Mouse (Mus musculus) heart, adult 9 months (tissue): ENCODE measurements around the gene Trim28.
A peak's percentile ranks its signal among the peaks of the same experiment; 100 is the strongest.

Experiments used
- DNase-seq, 2 experiments: peaks; one replicate each; pipeline ENCODE4 v3.0.0; 2022; ENCODE audit warnings: low spot score in 2 of 2

Trim28 gene

DNA sequence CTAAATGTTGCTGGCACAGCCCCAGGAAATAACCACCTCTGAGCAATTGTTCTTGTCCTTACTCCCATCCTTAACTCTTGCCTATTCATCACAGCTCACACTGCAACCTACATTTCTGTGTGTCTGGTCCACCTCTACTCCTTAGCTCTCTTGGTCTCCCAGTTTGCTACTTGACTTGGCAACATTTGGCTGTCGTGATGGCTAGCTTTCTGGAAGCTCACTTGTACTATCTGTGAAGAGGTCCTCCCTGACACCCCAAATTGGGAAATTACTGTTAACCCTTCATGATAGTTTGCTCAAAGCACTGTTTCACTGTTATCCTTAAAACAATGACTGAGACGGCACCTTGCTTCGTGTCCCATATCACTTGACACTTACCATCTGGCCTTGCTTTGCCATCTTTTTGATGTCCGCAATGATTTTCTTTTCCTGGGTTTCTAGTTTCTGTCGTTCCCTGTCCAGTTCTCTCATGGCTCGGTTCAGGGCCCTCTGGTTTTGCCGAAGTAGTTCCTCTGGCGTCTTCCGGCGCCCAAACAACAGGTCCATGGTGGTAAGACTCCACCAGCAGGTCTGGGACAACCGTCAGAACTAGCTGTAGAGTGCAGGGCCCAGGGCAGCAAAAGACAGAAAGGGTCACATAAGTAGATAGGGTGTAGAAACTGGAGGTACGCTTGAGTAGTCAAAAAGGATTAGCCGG is 34.7 kb downstream of the Trim28 start:
- no peak for DNase-seq

GRCm38 (mm10) chr7:13034148-13034977 is 35.4 kb downstream of the Trim28 start, which contains the start of gene Chmp2a:
Gene Chmp2a (minus strand): TSS chr7:13034807.
- DNase-seq, result peak; percentile 96 to 98

DNA sequence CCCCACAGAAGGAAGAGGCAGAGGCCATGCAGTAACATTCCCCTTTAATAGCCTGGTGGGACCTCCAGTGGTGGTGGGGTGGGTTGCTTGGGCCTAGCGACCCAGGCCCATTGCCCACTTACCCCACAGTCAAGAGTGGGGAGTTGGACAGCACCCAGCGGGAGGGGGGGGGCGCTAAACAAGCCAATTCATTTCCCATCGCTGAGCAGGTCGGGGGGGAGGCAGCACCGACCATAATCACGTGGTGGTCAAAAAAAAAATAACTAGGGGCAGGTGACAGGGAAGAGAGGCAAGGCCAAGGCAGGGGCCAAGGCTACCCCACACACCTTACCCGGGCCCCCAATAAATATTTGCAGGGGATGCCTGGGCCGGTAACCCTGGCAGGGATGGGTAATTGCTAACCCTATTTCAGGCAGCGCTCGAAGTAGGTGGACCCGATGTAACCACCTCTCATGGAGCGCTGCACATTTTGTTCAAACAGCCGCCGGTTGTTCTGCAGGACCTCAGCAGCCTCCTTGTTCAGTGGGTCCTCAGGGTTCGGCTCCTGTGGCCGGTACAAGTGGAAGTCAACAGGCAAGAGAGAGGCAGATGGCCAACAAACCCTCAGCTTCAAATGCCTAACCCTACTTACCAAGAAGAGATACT is 36.4 kb downstream of the Trim28 start:
- DNase-seq, result no peak

DNA sequence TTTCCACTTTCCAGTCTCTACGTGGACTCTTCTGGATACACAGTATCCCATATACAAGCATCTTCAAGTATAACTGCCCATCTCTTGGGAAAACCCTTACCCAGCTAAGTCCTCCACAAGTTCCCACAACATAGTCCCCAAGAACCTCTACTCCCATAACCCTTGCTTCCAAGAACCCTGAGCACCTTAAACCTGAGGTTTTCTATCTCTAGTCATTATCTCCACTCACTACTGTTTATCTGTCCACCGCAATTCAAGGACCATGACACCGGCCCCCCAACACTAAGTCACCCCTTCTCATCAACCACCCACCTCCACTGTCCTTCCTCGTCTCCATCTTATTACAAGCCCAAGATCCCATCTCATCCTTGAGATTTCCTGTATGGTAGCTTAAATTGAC is 37.9 kb downstream of the Trim28 start:
- DNase-seq, result no peak

DNA sequence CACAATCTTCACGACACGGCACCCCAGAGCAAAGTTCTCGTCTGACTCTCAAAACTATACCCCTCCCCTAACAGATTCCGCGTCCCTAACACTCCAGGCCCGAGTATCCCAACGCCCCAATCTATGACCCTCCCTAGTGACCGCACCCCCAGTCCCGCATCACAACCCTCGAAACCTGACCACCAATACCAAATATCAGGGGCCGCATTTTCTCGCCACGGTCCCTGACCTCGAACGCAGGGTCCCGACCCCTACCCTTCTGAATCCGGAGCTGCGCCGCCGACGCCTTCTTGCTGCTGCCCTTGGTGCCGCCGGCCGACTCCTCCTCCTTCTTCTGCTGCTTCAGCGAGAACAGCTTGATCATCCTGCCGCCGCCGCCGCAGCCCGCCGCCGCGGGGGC is 38.5 kb downstream of the Trim28 start:
- DNase-seq, result no peak

DNA sequence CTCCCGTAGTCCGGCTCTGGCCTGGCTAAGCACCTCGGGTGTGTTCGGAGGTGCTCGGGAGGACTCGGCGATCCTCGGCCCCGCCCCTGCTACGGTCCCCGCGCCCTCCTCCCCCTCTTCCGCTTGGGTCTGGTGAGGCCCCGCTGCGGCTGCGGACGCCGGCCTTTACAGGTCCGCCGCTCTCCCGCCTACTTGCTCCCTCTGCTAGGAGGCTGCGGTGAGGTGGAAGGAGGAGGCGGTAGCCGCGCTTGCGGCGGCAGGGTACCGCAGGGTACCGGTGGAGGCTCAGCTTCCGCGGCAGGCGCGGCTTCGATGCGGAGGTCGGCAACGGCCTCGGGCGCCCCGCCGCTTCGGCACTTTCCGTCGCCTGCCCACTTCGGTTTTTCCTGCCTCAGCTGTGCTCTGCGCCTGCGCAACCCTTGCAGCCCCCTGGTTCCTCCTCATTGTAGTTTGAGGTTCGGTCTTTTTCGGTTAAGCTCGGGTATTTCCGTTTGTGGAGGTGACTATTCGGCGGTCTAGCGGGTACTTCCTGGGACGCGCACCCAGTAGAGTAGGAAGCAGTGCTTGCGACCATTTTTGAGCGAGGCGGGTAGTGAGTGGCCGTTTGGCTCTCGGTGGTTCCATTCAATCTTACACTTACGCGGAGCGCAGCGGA is 39.1 kb downstream of the Trim28 start, which contains the start of gene Ube2m:
Gene Ube2m, minus strand, starts transcription at position 375 of the 655 bp plus-strand sequence.
- peak; percentile 97 to 98 for DNase-seq

GRCm38 (mm10) chr7:13038621-13039169 is 39.8 kb downstream of the Trim28 start:
- DNase-seq, result no peak

GRCm38 (mm10) chr7:13039181-13039580 is 40.3 kb downstream of the Trim28 start:
- no peak for DNase-seq

DNA sequence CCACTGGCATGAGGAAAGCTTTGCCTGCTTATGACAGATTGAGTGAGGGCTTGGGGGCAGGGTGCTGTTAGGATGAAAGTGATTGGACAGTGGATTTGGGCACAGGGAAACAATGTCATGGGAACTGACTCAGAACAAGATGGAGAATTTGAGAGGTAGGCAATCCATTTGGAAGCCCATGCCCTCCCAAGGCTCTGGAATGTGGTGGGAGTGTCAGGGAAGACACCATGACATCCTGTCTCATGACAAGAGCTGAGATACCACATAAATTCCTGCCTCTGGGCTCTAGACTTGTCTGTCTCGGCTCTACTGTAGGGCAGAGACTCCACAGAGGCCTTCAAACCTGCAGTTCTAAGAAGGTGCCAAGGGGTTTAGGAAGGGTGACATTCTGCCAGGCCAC is 42.3 kb downstream of the Trim28 start:
- DNase-seq, result no peak

DNA sequence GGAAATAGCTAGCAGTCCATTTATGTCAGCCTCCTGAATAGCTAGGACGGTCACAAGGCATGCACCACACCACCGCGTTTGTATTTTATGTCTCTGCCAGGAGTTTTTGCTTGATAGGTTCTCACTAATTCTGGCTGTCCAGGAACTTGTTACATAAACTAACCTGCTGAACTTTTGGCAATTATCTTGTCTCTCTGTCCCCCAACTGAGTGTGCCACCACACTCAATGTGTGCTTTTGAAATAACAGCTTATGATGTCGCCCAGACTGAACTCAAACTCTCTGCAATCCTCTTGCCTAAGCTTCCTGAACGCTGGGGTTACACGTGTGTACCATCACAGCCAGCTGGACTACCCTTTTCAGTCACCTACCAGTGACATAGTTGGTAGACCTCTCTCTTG is 43.6 kb downstream of the Trim28 start:
- no peak for DNase-seq

DNA sequence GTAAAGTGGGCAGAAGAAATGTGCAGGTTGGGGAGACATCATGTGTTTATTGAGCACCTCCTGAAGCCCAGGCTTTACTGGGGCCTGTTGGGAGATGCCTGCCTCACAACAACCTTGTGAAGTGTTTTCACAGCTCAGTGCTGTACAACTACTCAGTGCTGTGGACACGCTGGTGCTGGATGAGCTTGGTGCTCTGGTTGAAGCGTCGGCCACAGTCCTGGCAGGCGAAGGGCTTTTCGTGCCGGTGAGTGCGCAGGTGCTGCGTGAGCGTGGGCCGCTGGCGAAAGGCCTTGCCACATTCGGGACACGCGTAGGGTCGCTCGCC is 44.2 kb downstream of the Trim28 start:
- DNase-seq, result no peak

DNA sequence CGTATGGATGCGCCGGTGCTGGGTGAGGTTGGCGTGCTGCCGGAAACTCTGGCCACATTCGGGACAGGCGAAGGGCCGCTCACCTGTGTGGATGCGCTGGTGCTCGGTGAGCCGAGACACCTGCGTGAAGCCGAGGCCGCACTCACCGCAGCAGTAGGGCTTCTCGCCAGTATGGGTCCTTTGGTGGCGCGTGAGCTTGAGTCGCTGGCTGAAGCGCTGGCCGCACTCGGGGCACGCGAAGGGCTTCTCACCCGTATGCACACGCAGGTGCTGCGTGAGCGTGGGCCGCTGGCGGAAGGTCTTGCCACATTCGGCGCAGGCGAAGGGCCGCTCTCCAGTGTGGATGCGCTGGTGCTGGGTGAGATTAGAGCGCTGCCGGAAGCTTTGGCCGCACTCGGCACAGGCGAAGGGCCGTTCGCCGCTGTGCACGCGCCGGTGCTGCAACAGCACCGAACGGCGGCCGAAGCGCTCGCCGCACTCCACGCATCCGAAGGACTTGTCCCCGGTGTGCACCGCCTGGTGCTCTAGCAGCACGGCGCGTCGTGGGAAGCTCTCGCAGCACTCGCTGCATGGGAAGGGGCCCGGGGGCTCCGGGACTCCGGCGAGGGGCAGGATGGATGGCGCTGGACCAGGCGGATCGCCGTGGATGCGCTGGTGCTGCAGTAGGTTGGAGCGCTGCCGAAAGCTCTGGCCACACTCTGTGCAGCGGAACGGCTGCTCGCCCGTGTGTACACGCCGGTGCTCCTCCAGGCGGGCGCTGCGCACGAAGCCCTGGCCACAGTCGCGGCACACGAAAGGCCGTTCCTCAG is 44.7 kb downstream of the Trim28 start:
- no peak for DNase-seq

- no peak for DNase-seq
Observed at GRCm38 (mm10) chr7:13044254-13044625, 45.3 kb downstream of the Trim28 start.

DNA sequence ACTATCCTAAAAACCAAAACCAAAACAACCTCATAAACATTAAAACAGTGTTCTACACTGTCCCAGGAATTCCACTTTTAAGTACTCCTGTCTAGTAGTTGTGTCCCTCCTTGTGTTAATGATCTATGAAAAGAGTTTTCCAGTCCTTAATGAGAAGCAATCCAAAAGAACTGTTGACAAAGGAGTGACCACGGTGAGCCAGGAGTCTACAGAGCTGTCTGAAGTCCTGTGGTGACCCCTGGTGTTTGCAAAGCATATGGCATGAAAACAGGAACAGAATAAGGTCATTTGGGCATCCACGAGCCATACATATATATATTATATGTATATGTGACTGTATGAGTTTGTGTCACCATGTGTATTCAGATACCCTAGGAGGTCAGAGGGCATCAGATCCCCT is 47.2 kb downstream of the Trim28 start:
- peak in 1 of 2 experiments; percentile 59 for DNase-seq

DNA sequence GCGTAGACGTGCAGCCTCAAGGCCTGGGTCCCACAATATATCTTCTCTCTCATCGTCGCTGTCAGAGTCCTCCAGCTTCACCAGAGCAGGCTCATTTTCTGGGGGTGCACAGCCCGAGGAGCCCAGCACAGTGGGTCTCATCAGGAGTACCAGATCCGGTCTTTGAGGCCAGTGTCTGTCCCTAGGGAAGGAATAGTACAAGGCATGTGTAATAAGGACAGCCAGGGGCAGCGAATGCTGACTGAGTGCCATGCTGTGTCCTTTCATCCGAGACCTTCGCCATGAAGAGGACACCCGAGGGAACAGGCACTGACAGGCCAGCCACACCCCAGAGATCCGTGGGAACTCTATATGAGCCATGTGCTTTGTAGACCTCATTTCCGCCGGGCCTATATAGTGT is 54.1 kb downstream of the Trim28 start:
- DNase-seq, result no peak

DNA sequence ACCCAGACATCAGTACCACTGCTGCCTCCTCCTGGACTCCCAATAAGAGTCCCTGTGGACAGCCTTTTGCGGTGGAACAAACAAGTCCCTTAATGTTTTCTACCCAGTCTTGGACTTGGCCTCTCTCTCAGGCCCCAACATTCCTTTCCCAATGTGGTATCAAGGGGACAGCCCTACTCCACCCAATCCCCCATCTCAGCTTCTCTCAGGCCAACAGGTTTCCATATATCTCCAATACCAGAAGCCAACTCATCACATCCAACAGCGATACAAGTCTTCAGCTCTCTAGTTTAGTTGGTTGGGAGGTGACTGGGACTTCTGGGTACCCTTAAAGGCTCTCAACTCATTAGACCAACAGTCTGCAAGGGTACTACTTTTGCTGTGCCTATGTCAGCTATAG is 54.6 kb downstream of the Trim28 start:
- no peak for DNase-seq

- DNase-seq, result no peak
Observed at GRCm38 (mm10) chr7:13053961-13054286, 55.0 kb downstream of the Trim28 start.

GRCm38 (mm10) chr7:13054287-13055010 is 55.5 kb downstream of the Trim28 start, which contains the start of gene Mzf1:
Gene Mzf1 (minus strand): TSS chr7:13054764.
- peak; percentile 92 to 94 for DNase-seq

DNA sequence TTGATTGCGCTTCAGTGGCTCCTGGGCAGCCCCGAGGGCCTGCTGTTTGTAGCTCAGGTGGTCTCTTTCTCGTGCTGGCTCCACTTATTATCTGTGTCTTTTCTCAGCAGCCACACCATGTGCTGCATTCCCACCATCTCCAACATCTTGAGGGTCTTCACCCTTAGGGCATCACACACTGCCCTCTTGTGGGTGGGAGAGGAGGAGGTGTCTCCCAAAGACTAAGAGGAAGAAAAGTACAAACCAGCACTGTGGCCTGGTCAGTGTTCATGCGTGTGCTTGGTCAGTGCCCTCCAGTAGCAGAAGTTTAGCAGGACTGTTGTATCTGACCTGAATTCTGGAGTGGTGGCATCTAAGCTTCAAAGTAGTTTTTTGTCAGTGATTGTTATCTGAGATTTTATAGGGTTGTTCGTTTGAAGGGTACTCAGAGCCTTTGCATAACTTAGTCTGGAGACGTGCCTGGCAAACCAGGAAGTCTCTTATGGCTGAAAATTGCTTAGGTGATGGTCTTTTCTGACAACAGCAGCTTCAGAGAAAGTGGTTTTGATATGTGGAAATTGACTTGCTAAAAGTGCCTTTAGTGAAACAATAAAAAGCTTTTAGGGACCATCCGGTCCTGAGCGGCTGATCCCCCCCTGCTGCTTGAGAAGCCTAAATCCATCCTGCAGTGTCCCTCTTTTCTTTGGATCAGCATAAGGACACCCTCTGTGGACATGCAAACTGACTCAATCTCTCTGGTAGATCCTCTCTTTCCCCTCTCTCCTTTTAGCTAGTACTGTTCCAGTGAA is 58.2 kb downstream of the Trim28 start:
- DNase-seq, result no peak

- DNase-seq, result no peak
Observed at GRCm38 (mm10) chr7:13059536-13059935, 60.6 kb downstream of the Trim28 start.
